Mouse (Mus musculus): ENCODE results near the gene Apex1. TPM values are rescaled to one million over a fixed set of nuclear protein-coding genes. Genes with fewer than 3 reads are reported as not detected.

Apex1 gene
- 86.5 TPM for polyA plus RNA-seq (2017; shearing (Covaris generic))

DNA sequence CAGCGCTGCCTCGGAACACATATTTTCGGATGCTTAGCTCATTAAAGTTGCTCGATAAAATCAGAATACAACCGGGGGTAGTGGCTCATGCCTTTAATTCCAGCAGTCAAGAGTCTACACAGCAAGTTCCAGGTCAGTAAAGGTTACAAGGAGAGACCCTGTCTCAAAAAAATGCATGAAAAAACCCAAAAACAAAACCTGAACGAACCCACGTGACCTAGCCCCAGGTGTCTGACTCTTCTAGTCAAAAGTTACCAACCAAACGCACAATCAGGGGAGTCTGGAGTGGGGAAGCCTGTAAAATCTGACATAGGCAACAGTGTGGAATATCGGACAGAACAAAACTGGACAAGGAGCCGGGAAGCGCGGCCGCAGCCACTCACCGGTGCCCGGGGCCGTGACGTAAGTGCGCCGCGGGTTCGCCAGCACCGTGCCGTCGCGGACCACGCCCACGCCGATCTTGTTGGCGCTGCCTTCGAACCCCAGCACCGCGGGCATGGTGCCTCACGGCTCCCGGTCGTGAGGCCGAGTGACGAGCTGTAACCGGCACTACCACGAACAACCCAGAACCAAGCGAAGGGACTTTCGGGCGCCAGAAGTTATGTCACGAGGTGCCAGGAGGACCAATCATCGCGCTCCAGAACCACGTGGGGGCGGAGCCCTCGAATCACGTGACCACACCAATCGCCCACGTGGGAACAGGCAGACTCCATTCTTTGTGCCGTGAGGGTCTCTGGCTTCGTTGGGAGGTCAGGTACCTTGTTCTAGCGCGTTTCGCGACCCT lies at the start of gene Apex1, which contains the start of gene Osgep:
Apex1 (plus strand) TSS at position 688 of the 784 bp plus-strand sequence.
Osgep (minus strand) TSS at position 613 of the 784 bp plus-strand sequence.

DNA sequence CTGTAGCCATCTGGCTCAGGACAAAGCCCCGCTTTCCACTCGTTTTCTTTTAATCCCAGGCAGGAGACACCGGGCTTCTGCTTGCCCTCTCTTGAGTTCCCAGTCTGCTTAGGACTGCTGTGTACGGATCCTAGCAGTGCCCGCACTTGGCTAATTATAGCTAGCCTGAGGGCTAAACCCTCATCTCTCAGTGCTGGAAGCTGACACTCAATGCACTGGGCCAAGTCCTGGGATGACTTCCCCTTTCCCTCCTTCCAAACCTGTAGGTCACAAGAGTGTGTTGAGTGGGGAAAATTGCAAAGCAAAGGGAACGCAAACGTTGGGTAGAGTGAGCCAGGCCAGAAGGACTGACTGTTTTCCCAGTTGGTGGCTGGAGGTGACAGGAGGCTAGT lies 27.4 kb upstream of the Apex1 start, which contains the start of gene Klhl33:
Klhl33 (minus strand) TSS at position 134 of the 392 bp plus-strand sequence.

DNA sequence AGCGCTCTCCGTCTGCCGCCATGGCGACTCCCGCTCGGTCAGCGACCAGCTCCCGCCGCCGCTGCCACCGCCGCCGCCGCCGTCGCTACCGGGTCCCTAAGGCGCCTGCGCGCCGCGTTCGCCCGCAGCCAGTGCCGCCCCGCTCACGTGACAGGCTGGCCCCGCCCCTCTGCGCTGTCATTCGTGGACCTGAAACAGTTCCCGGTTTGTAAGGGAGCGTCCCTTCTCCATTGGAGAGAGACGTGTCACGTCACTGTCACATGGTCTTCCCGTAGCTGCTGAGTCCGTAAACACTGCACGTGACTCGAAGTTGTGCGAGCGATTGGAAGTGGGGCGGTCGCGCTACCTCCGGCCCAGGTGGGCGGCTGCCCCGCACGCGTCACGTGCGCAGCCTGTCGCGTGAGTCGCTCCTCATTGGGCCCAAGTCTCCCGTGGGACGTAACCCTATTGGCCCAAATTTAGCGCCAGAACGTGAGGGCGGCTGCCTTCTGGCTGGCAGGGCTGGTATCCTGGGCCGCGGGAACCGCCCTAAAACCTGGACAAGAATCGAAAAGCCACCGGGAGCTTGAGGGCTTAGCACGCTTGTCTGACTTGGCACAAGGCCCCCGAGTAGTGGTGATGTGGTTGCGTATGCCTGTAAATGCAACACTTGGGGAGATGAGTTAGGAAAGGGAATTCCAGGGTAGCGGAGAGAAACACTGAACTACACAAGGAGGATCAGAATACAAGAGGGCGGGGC lies 6.2 kb downstream of the Apex1 start, which contains the start of the genes Pip4p1 and Pnp:
Pip4p1 (minus strand) TSS at position 103 of the 739 bp plus-strand sequence.
Pnp (plus strand) TSS at position 329 of the 739 bp plus-strand sequence.

DNA sequence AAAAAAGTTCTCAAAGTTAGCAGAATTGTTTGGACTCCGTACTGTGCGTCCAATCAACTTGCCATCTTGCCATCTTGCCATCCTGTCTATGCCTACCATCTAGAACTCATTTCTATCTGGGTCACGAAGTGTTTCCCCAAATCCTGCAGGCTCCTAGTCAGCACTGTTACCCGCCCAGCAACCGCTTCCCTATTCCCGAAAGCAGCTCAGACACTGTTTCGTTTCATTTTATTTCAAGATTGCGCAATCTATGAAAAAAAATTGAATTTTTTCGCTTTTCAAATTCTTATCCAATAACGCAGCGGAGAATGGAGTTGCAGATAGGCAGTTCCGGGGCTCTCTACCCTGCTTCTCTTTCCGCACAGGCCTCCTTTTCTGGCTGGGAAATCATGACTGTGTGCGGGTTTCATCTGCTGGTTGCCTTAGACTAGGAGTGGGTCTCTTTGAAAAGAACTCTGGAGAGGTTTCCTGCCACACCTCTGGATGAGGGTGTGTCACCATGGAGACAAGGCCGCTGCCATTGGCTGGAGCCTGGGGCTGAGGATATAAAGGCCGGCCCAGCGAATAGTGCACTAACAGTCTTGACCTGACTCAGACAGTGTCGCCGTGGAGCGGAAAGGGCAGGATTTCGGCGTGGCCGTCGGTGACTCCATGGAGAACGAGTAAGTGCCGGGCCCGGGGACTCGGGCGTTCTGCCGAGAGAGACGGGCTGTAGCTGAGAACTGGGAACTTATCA lies 19.3 kb downstream of the Apex1 start, which contains the start of gene Gm49342:
Gm49342 (plus strand) TSS at position 586 of the 736 bp plus-strand sequence.

DNA sequence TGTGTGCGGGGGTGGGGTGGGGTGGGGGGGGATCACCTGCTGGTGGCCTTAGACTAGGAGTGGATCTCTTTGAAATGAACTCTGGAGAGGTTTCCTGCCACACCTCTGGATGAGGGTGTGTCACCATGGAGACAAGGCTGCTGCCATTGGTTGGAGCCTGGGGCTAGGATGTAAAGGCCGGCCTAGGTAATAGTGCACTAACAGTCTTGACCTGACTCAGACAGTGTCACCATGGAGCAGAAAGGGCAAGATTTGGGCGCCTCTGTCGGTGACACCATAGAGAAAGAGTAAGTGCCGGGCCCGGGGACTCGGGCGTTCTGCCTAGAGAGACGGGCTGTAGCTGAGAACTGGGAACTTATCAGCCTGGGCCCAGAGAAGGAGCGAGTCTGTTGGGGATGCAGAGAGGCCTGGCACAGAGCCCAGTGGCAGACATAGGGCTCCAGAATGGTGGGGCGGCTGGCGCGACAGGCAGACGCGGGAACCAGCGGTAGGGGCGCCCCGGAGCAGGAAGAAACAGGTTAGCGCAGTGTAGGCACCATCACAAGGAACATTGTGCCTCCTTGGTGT lies 31.3 kb downstream of the Apex1 start, which contains the start of gene Pnp2:
Pnp2 (plus strand) TSS at position 51 of the 567 bp plus-strand sequence.

Other genes with a start within 250 kb of the Apex1 start
- not detected for gene Olfr747, start 231.8 kb upstream of the Apex1 start, polyA plus RNA-seq (2017; shearing (Covaris generic))
- gene Olfr748, start 217.6 kb upstream of the Apex1 start, polyA plus RNA-seq (2017; shearing (Covaris generic)): not detected
- not detected for gene Olfr749, start 179.9 kb upstream of the Apex1 start, polyA plus RNA-seq (2017; shearing (Covaris generic))
- gene Ttc5, start 139.4 kb upstream of the Apex1 start, polyA plus RNA-seq (2017; shearing (Covaris generic)): 125 TPM
- not detected for gene Ccnb1ip1, start 117.2 kb upstream of the Apex1 start, polyA plus RNA-seq (2017; shearing (Covaris generic))
- gene Parp2, start 117.1 kb upstream of the Apex1 start, polyA plus RNA-seq (2017; shearing (Covaris generic)): 76.4 TPM
- 28.8 TPM for gene Tep1, start 54.4 kb upstream of the Apex1 start, polyA plus RNA-seq (2017; shearing (Covaris generic))
- 0.05 TPM for gene Klhl33, start 27.5 kb upstream of the Apex1 start, polyA plus RNA-seq (2017; shearing (Covaris generic))
- 70.8 TPM for gene Osgep, start 75 bp upstream of the Apex1 start, polyA plus RNA-seq (2017; shearing (Covaris generic))
- 6.1 TPM for gene Pip4p1, start 5.9 kb downstream of the Apex1 start, polyA plus RNA-seq (2017; shearing (Covaris generic))
- gene Pnp, start 6.1 kb downstream of the Apex1 start, polyA plus RNA-seq (2017; shearing (Covaris generic)): 55.3 TPM
- not detected for gene Gm49342, start 19.5 kb downstream of the Apex1 start, polyA plus RNA-seq (2017; shearing (Covaris generic))
- 1.1 TPM for gene Pnp2, start 31.0 kb downstream of the Apex1 start, polyA plus RNA-seq (2017; shearing (Covaris generic))
- not detected for gene Rnase10, start 82.8 kb downstream of the Apex1 start, polyA plus RNA-seq (2017; shearing (Covaris generic))
- gene Rnase9, start 116.9 kb downstream of the Apex1 start, polyA plus RNA-seq (2017; shearing (Covaris generic)): not detected
- gene Rnase11, start 125.2 kb downstream of the Apex1 start, polyA plus RNA-seq (2017; shearing (Covaris generic)): not detected
- not detected for gene Rnase12, start 132.7 kb downstream of the Apex1 start, polyA plus RNA-seq (2017; shearing (Covaris generic))
- gene Olfr750, start 149.5 kb downstream of the Apex1 start, polyA plus RNA-seq (2017; shearing (Covaris generic)): not detected
- gene Rnase4, start 166.1 kb downstream of the Apex1 start, polyA plus RNA-seq (2017; shearing (Covaris generic)): 19.2 TPM
- 3.6 TPM for gene Ang, start 166.2 kb downstream of the Apex1 start, polyA plus RNA-seq (2017; shearing (Covaris generic))
- gene Eddm3b, start 189.5 kb downstream of the Apex1 start, polyA plus RNA-seq (2017; shearing (Covaris generic)): not detected
- gene Rnase6, start 198.9 kb downstream of the Apex1 start, polyA plus RNA-seq (2017; shearing (Covaris generic)): 0.93 TPM
- gene Rnase1, start 221.8 kb downstream of the Apex1 start, polyA plus RNA-seq (2017; shearing (Covaris generic)): not detected
- not detected for gene Rnase2b, start 237.3 kb downstream of the Apex1 start, polyA plus RNA-seq (2017; shearing (Covaris generic))

All from CD4-positive, CD25-positive, alpha-beta regulatory T cell, adult 9 weeks (primary cell).